Mouse (Mus musculus): ENCODE measurements around the gene Plod1.

DNA sequence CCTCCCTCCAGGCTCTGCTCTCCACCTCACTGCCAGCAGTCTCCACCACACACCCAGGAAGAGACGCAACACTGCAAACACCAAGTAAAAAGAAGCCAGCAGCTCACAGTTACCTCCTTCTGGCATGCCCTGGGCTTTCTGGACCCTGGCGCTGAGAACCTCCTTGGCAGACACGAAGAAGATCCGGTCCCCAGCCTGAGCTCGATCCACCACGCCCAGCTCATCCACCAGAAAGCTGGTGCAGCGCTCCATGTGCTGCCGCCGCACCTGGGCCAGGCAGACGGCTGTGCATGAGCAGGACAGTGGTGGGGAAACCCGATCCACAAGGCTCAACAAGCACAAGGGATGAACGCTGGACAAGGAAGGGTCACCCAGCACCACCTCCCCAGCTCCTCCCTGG lies 50.4 kb downstream of the Plod1 start:
- no peak for TF ChIP-seq POLR2A (IDR thresholded peaks at IDR 0.05; ENCODE audit: control insufficient read depth in 1 of 2, insufficient read depth in 1 of 2, low read depth in 1 of 2, low read length in 2 of 2, poor library complexity in 1 of 2)
- TF ChIP-seq CTCF (IDR thresholded peaks at IDR 0.05 in 2 of 3, conservative IDR thresholded peaks at IDR 0.05 in 1 of 3; ENCODE audit: control insufficient read depth in 1 of 3, insufficient read depth in 1 of 3, low read depth in 2 of 3, low read length in 3 of 3, poor library complexity in 1 of 3, severe bottlenecking in 1 of 3) = no peak
- TF ChIP-seq E2F4 (IDR thresholded peaks at IDR 0.05; ENCODE audit: borderline replicate concordance, low read depth, low read length) = no peak
- TF ChIP-seq POLR2AphosphoS2 (IDR thresholded peaks at IDR 0.05; ENCODE audit: low read length) = no peak
- TF ChIP-seq SIN3A (IDR thresholded peaks at IDR 0.05; ENCODE audit: low read length) = no peak
- no peak for TF ChIP-seq MAX (IDR thresholded peaks at IDR 0.05; ENCODE audit: low read length)
- TF ChIP-seq HCFC1 (IDR thresholded peaks at IDR 0.05; ENCODE audit: low read depth, low read length) = no peak
- no peak for TF ChIP-seq ZNF384 (IDR thresholded peaks at IDR 0.05; ENCODE audit: low read depth, low read length)
- TF ChIP-seq UBTF (IDR thresholded peaks at IDR 0.05; ENCODE audit: borderline replicate concordance, insufficient read depth, low read depth, low read length) = no peak
- TF ChIP-seq USF2 (IDR thresholded peaks at IDR 0.05; ENCODE audit: borderline replicate concordance in 1 of 2, insufficient read depth in 1 of 2, low read depth in 1 of 2, low read length in 2 of 2) = no peak
- no peak for TF ChIP-seq USF1 (IDR thresholded peaks at IDR 0.05; ENCODE audit: low read depth, low read length)

Data from MEL (cell line).